Mouse (Mus musculus): ENCODE measurements around the gene Egln1. TPM values are rescaled to one million over a fixed set of nuclear protein-coding genes. Genes with fewer than 3 reads are reported as not detected.

Gene Egln1
- polyA plus RNA-seq, 1 experiment: 20.4 TPM

DNA sequence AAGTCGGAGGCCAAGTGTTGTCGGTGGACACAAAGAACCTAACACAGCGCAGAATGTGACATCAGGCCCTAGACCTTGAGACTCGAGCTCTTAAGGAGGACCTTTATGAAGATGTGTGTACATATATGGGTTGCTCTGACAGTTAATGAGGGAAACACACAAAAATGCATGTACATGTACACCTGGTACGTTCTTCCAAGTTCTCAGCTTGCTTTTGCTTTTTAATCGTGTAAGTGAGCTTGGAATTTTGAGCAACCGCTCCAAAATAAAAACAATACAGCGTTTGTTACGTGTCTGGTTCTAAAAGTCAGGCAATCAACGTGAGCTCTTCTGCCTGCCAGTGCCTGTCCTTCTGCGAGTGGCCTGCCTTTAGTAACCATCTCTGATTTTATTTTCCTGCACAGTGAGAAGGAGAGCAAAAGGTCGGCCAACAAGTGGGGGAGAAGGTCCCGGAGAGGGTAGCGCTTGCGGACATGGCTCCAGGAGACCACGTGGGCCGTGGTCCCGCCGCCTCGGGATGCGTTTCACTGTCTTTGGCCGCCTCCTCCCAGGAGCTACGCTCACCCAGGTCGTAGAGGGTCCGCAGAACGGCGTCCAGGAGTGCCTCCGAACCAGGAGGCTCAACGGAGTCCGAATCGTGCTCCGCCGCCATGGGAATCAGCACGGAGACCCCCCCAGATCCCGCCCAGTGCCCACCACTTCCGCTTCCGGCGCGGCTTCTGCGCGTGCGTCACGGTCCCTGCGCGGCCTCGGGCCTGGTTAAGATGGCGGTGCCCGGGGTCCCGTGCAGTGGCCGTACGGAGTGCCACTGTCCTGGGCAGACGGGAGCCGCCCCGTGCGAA lies 86.6 kb downstream of the Egln1 start, which contains the start of the genes Gnpat and 2810004N23Rik:
Gnpat (plus strand) TSS at position 713 of the 842 bp plus-strand sequence.
2810004N23Rik (minus strand) TSS at position 800 of the 842 bp plus-strand sequence.
- no peak for TF ChIP-seq GATA1 (IDR thresholded peaks at IDR 0.05; ENCODE audit: low read length)

DNA sequence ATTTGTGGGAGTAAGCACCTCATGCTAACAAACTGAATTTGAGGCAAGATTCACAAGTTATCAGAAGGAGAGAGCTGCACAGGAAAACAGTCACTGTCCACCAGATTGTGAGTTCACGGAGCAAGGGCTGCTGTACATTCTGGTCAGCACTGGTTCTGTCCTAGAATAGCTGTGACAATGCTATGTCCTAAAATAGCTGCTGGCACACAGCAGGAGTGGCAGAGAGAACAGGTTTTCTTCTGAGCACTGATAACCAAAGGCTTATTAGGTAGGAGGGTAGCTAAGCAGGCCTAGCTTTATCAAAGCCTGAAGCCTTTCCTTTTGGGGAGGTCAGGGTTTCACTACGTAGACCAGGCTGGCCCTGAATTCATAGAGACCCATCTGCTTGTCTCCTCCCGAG lies 88.9 kb downstream of the Egln1 start:
- no peak for TF ChIP-seq GATA1 (IDR thresholded peaks at IDR 0.05; ENCODE audit: low read length)

DNA sequence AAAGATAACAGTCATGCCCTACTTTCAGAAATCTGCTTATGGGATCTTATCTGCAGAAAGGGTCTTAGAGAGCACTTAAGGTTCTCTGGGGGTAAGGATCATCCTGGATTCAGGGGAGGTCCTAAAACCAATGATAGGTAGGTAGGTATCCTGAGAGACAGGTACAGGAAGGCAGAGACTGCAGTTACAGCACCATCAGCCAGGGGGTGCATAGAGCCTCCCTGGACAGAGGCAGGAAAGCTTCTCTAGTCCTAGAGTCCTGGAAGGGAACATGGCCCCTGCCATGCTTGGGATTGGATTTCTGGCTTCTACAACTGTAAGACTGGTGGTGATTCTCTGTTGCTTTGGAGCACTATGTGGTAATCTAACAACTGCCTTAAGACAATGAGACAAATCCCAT lies 89.7 kb downstream of the Egln1 start:
- TF ChIP-seq GATA1 (IDR thresholded peaks at IDR 0.05; ENCODE audit: low read length): no peak

Other genes with a start within 250 kb of the Egln1 start
- gene Ttc13, start 227.3 kb downstream of the Egln1 start, polyA plus RNA-seq (2012): 12.7 and 13.4 TPM in 2 replicates
- 16.6 and 21.2 TPM in 2 replicates for gene Arv1, start 227.2 kb downstream of the Egln1 start, polyA plus RNA-seq (2012)
- not detected in 2 replicates for gene Fam89a, start 197.5 kb downstream of the Egln1 start, polyA plus RNA-seq (2012)
- not detected in 2 replicates for gene Trim67, start 156.2 kb downstream of the Egln1 start, polyA plus RNA-seq (2012)
- gene Gnpat, start 86.3 kb downstream of the Egln1 start, polyA plus RNA-seq (2012): 101 and 119 TPM in 2 replicates
- 24.8 and 34.2 TPM in 2 replicates for gene 2810004N23Rik, start 86.2 kb downstream of the Egln1 start, polyA plus RNA-seq (2012)
- 11.9 and 12.4 TPM in 2 replicates for gene Exoc8, start 51.6 kb downstream of the Egln1 start, polyA plus RNA-seq (2012)
- 9.5 and 16.9 TPM in 2 replicates for gene Sprtn, start 51.4 kb downstream of the Egln1 start, polyA plus RNA-seq (2012)
- 19.7 and 19.9 TPM in 2 replicates for gene Tsnax, start 63.7 kb upstream of the Egln1 start, polyA plus RNA-seq (2012)
- not detected in 2 replicates for gene Disc1, start 104.9 kb upstream of the Egln1 start, polyA plus RNA-seq (2012)